Mouse (Mus musculus): Measurements from ENCODE around the gene Casp6. TPM values are rescaled to one million over a fixed set of nuclear protein-coding genes. Genes with fewer than 3 reads are reported as not detected.

Casp6 gene
- total and polyA plus RNA-seq, 3 experiments, result 10.4 to 16.9 (median 11.2) TPM

DNA sequence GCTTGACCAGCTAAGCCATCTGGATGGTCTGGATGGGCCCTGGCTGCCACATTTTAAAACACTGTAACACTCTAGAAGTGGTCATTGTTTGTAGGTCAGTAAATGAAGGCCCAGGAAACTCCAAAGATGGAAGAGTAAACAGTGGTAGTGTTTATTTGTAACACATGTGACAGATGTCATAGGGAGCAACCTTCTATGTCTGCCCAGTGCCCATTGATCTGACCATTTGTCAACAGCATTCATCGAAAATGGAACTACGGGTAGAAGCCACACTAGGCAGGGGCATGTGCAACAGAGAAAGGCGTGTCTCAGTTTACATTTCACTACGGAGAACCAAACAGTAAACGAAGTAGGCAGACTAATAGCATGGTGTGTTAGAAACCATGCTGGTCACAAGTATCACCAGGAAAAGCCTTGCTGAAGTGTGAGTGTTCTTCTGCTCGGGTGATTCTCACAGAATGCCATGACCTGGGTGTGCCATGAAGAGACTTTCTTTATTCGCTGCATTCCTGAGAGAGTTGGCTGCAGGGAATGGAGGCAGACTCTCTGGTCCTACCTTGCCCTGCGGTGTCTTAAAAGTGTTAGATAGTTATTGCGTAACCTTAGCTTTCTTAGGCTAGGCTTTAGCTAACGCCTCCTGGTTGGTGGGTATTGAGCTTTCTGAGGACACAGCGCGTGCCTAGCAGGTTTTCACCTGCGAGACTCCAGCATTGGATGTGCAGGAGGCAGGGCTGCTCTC lies 13.3 kb upstream of the Casp6 start:
- no peaks in the 10 kb centered on the region for H3K36me3 ChIP-seq (ENCODE audit: control insufficient read depth, insufficient read depth, low read length)
- no peak for DNase-seq
- H3K9ac ChIP-seq (ENCODE audit: low read depth, low read length), result no peak overlapping the region
- no peak overlapping the region for H3K27ac ChIP-seq
- intact Hi-C loops (cut with DNase I), result no loop called here
- no peaks in the 10 kb centered on the region for H3K4me1 ChIP-seq (ENCODE audit: control insufficient read depth, insufficient read depth, low read length)
- no peak for TF ChIP-seq POLR2A (IDR thresholded peaks at IDR 0.05; ENCODE audit: insufficient read depth, low read depth, low read length)
- no peak for TF ChIP-seq CTCF (IDR thresholded peaks at IDR 0.05)
- no peak for TF ChIP-seq EP300 (IDR thresholded peaks at IDR 0.05; ENCODE audit: insufficient read depth, low read depth, low read length)
- no peaks in the 10 kb centered on the region for H3K27me3 ChIP-seq (ENCODE audit: control insufficient read depth, insufficient read depth, low read length)
- WGBS, result 89% methylated on average over 13 of the region's 13 CpGs
- no peak overlapping the region for H3K4me3 ChIP-seq
- 0 out of 2 replicates have a peak, but pooled peaks cover 1% of the 10 kb centered on the region for H3K79me2 ChIP-seq (replicated peaks; ENCODE audit: control insufficient read depth, insufficient read depth, low read length)

DNA sequence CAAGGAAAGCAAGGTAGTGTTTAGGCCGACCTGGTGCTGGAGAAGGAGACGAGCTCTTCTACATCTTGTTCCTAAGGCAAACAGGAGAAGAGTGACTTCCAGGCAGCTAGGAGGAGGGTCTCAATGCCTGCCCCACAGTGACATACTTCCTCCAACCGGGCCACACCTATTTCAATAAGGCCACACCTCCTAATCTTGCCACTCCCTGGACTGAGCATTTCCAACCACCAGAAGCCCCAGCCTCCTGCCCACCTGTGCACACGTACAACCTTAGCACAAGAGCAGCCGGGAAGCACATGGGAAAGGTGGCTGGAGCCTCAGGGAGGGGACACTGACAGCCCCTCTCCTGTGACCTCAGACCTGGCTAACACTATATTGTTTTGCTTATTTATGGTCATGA lies 9.2 kb upstream of the Casp6 start:
- Histone ChIP-seq H3K79me2 (replicated peaks; ENCODE audit: control insufficient read depth, insufficient read depth, low read length) (0 out of 2 replicates have a peak, but pooled peaks cover 1% of the 10 kb centered on the region), H3K36me3 (ENCODE audit: control insufficient read depth, insufficient read depth, low read length) (no peaks in the 10 kb centered on the region), H3K9ac (ENCODE audit: low read depth, low read length) (no peak overlapping the region), H3K27ac (no peak overlapping the region), H3K27me3 (ENCODE audit: control insufficient read depth, insufficient read depth, low read length) (no peaks in the 10 kb centered on the region), H3K4me1 (ENCODE audit: control insufficient read depth, insufficient read depth, low read length) (no peaks in the 10 kb centered on the region), H3K4me3 (no peak overlapping the region)
- WGBS, result 83% methylated on average over 5 of the region's 5 CpGs
- intact Hi-C loops (cut with DNase I), result no loop called here
- no peak for DNase-seq
- TF ChIP-seq EP300 (IDR thresholded peaks at IDR 0.05; ENCODE audit: insufficient read depth, low read depth, low read length), result no peak
- no peak for TF ChIP-seq CTCF (IDR thresholded peaks at IDR 0.05)
- TF ChIP-seq POLR2A (IDR thresholded peaks at IDR 0.05; ENCODE audit: insufficient read depth, low read depth, low read length), result no peak

DNA sequence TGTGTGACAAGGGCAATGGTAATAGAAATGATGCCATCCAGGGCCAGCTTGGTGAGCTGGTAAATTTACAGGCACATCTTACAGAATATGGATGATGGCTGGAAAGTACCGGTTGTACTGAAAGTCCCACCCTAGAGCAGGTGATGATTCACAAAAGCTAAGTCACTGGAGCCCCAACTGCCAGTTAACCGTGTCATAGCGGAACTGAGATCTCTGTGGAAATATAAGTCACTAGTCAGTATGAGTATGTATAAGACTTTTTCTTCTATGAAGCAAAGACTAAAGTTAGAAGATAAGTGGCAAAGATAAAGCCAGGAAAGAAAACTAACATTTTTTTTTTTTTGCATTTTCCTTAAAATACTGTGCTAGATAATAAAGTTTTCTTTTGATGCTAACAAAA lies 8.1 kb upstream of the Casp6 start:
- H3K36me3 ChIP-seq (ENCODE audit: control insufficient read depth, insufficient read depth, low read length), result no peaks in the 10 kb centered on the region
- no peaks in the 10 kb centered on the region for H3K27me3 ChIP-seq (ENCODE audit: control insufficient read depth, insufficient read depth, low read length)
- WGBS, result 90% methylated on average over 3 of the region's 3 CpGs
- TF ChIP-seq CTCF (IDR thresholded peaks at IDR 0.05) (no peak), EP300 (IDR thresholded peaks at IDR 0.05; ENCODE audit: insufficient read depth, low read depth, low read length) (no peak), POLR2A (IDR thresholded peaks at IDR 0.05; ENCODE audit: insufficient read depth, low read depth, low read length) (no peak)
- no peak overlapping the region for H3K4me3 ChIP-seq
- intact Hi-C loops (cut with DNase I), result no loop called here
- no peaks in the 10 kb centered on the region for H3K79me2 ChIP-seq (replicated peaks; ENCODE audit: control insufficient read depth, insufficient read depth, low read length)
- H3K27ac ChIP-seq, result no peak overlapping the region
- no peak for DNase-seq
- H3K4me1 ChIP-seq (ENCODE audit: control insufficient read depth, insufficient read depth, low read length), result no peaks in the 10 kb centered on the region
- H3K9ac ChIP-seq (ENCODE audit: low read depth, low read length), result no peak overlapping the region

DNA sequence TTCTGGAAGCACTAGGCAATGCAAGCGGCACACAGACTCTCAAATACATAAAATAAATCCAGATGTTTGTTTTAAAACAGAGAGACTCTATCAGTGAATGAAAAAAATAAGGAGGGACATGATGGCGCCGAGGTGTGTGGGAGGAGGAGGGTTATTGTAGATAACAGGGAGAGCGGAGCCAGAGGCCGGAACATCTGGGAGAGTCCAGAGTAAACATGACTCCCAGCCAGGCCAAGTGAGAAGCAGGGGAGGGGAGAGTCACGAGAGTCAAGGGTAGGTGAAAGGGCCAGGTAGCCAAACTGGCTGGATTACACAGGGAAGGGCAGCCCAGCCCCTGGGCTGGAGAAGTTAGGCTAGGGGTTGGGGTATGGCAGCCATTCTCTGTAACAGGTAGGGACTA lies 4.6 kb upstream of the Casp6 start:
- Histone ChIP-seq H3K9ac (ENCODE audit: low read depth, low read length) (no peak overlapping the region), H3K4me3 (no peak overlapping the region), H3K36me3 (ENCODE audit: control insufficient read depth, insufficient read depth, low read length) (no peaks in the 10 kb centered on the region), H3K79me2 (replicated peaks; ENCODE audit: control insufficient read depth, insufficient read depth, low read length) (no peaks in the 10 kb centered on the region), H3K27me3 (ENCODE audit: control insufficient read depth, insufficient read depth, low read length) (no peaks in the 10 kb centered on the region), H3K27ac (no peak overlapping the region), H3K4me1 (ENCODE audit: control insufficient read depth, insufficient read depth, low read length) (peaks cover 2% of the 10 kb centered on the region; the same call in 1 of the 2 replicates)
- DNase-seq, result no peak
- 37% methylated on average over 6 of the region's 6 CpGs for WGBS
- no peak for TF ChIP-seq POLR2A (IDR thresholded peaks at IDR 0.05; ENCODE audit: insufficient read depth, low read depth, low read length)
- no peak for TF ChIP-seq EP300 (IDR thresholded peaks at IDR 0.05; ENCODE audit: insufficient read depth, low read depth, low read length)
- no peak for TF ChIP-seq CTCF (IDR thresholded peaks at IDR 0.05)
- intact Hi-C loops (cut with DNase I), result no loop called here

DNA sequence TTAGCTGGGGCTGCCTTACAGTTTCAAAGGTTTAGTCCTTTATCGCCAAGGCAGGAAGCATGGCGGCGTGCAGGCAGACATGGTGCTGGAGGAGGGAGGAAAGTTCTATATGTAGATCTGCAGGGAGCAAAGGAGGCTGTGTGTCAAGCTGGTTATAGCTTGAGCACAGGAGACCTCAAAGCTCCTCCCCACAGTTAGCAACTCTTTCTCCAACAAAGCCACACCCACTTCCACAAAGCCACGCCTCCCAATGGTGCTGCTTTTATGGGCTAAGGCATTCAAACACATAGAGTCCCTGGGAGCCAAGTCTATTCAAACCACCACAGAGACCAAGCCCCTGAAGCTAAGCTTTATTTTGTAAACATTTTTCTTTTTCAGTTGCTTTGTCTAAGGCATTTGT lies 2.3 kb upstream of the Casp6 start:
- intact Hi-C loops (cut with DNase I), result no loop called here
- Histone ChIP-seq H3K79me2 (replicated peaks; ENCODE audit: control insufficient read depth, insufficient read depth, low read length) (no peaks in the 10 kb centered on the region), H3K36me3 (ENCODE audit: control insufficient read depth, insufficient read depth, low read length) (no peaks in the 10 kb centered on the region), H3K4me3 (no peak overlapping the region), H3K27ac (no peak overlapping the region), H3K27me3 (ENCODE audit: control insufficient read depth, insufficient read depth, low read length) (no peaks in the 10 kb centered on the region), H3K9ac (ENCODE audit: low read depth, low read length) (no peak overlapping the region), H3K4me1 (ENCODE audit: control insufficient read depth, insufficient read depth, low read length) (peaks cover 2% of the 10 kb centered on the region)
- 65% methylated on average over 4 of the region's 4 CpGs for WGBS
- no peak for TF ChIP-seq CTCF (IDR thresholded peaks at IDR 0.05)
- TF ChIP-seq EP300 (IDR thresholded peaks at IDR 0.05; ENCODE audit: insufficient read depth, low read depth, low read length), result no peak
- TF ChIP-seq POLR2A (IDR thresholded peaks at IDR 0.05; ENCODE audit: insufficient read depth, low read depth, low read length), result no peak
- DNase-seq, result no peak

DNA sequence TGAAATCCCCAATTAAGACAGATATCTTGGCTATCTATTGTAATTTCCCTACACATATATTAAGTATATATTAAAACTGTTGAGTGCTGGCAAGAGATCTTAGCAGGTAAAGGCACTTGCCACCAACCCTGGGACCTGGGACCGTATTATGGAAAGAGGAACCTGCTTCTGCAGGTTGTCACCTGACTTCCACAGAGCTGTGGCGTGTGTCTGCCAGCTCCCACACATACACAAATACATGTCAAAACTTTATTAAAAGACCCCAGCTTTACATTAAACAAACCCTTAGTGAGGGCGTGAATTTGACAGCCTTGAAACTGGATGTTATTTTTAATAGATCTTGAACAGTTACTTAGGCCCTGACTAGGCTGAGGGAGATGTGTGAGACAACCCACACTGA lies 2.1 kb downstream of the Casp6 start:
- Histone ChIP-seq H3K27me3 (ENCODE audit: control insufficient read depth, insufficient read depth, low read length) (no peaks in the 10 kb centered on the region), H3K79me2 (replicated peaks; ENCODE audit: control insufficient read depth, insufficient read depth, low read length) (no peaks in the 10 kb centered on the region), H3K4me1 (ENCODE audit: control insufficient read depth, insufficient read depth, low read length) (peaks cover 2% of the 10 kb centered on the region), H3K4me3 (no peak overlapping the region), H3K9ac (ENCODE audit: low read depth, low read length) (no peak overlapping the region), H3K27ac (no peak overlapping the region), H3K36me3 (ENCODE audit: control insufficient read depth, insufficient read depth, low read length) (no peaks in the 10 kb centered on the region)
- TF ChIP-seq EP300 (IDR thresholded peaks at IDR 0.05; ENCODE audit: insufficient read depth, low read depth, low read length) (no peak), CTCF (IDR thresholded peaks at IDR 0.05) (no peak), POLR2A (IDR thresholded peaks at IDR 0.05; ENCODE audit: insufficient read depth, low read depth, low read length) (no peak)
- WGBS, result 98% methylated on average over 3 of the region's 3 CpGs
- no peak for DNase-seq
- intact Hi-C loops (cut with DNase I), result loop anchor here (5.0 to 10.0 kb wide), 2 partner anchors 159 to 791 kb away; partner anchors contain the start of gene Sec24b

Data from heart, adult 2 months (tissue).